Mouse (Mus musculus): ENCODE data around the gene Efhb. TPM values are rescaled to one million over a fixed set of nuclear protein-coding genes. Genes with fewer than 3 reads are reported as not detected.

Efhb gene
- polyA plus RNA-seq, 1 experiment from 2014 or later = 0.46 TPM

DNA sequence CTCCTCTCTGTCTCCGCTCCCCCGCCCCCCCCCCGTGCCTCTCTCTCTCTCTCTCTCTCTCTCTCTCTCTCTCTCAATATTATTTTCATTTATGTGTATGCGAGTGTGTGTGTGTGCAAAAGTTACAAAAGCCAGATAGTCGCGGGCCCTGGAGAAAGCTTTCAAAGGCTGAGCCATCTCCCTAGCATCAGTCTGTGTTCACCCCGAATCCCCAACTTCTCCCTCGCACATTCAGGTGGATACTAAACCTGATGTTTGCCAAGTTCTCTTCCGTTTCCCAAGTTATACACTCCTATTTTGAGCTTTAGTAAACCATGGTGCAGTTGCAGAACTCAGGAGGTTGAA lies 347 bp upstream of the Efhb start:
- Histone ChIP-seq H3K4me3 (peak overlapping the region; percentile 43), H3K27ac (no peak overlapping the region), H3K9me3 (replicated peaks) (no peaks in the 10 kb centered on the region), H3K4me2 (peak overlapping the region; percentile 68), H3K4me1 (peaks cover 12% of the 10 kb centered on the region), H3K9ac (peak overlapping the region; percentile 62; the same call in 1 of the 2 replicates), H3K36me3 (ENCODE audit: poor library complexity, severe bottlenecking) (no peaks in the 10 kb centered on the region), H3K27me3 (no peaks in the 10 kb centered on the region)
- ATAC-seq = peak; percentile 56
- 15% methylated on average over 7 of the region's 9 CpGs for WGBS

GRCm38 (mm10) chr17:53456742-53457141 lies 6.4 kb downstream of the Efhb start:
- Histone ChIP-seq H3K9ac (no peak overlapping the region), H3K9me3 (replicated peaks) (no peaks in the 10 kb centered on the region), H3K27ac (no peak overlapping the region), H3K4me1 (no peaks in the 10 kb centered on the region), H3K4me3 (no peak overlapping the region), H3K4me2 (no peak overlapping the region), H3K27me3 (no peaks in the 10 kb centered on the region), H3K36me3 (ENCODE audit: poor library complexity, severe bottlenecking) (no peaks in the 10 kb centered on the region)
- WGBS = 74% methylated on average over 1 of the region's 1 CpGs
- no peak for ATAC-seq

- WGBS = 88% methylated on average over 2 of the region's 2 CpGs
These were observed 7.0 kb downstream of the Efhb start for GRCm38 (mm10) chr17:53456152-53456551.

GRCm38 (mm10) chr17:53402689-53403306 lies 60.3 kb downstream of the Efhb start:
- no peaks in the 10 kb centered on the region for H3K36me3 ChIP-seq (ENCODE audit: poor library complexity, severe bottlenecking)
- no peak for ATAC-seq

More at GRCm38 (mm10) chr17:53456152-53456551, 7.0 kb downstream of the Efhb start:
- Histone ChIP-seq H3K4me2 (no peak overlapping the region), H3K4me1 (no peaks in the 10 kb centered on the region), H3K27me3 (no peaks in the 10 kb centered on the region), H3K9me3 (replicated peaks) (no peaks in the 10 kb centered on the region), H3K4me3 (no peak overlapping the region), H3K36me3 (ENCODE audit: poor library complexity, severe bottlenecking) (no peaks in the 10 kb centered on the region), H3K27ac (no peak overlapping the region), H3K9ac (no peak overlapping the region)
- ATAC-seq = no peak

GRCm38 (mm10) chr17:53393201-53393600 lies 69.9 kb downstream of the Efhb start:
- no peak overlapping the region for H3K27ac ChIP-seq
- no peaks in the 10 kb centered on the region for H3K36me3 ChIP-seq (ENCODE audit: poor library complexity, severe bottlenecking)
- no peak overlapping the region for H3K9ac ChIP-seq
- no peaks in the 10 kb centered on the region for H3K27me3 ChIP-seq
- no peaks in the 10 kb centered on the region for H3K9me3 ChIP-seq (replicated peaks)
- WGBS = 97% methylated on average over 2 of the region's 2 CpGs
- no peak overlapping the region for H3K4me2 ChIP-seq
- H3K4me3 ChIP-seq = no peak overlapping the region
- H3K4me1 ChIP-seq = no peaks in the 10 kb centered on the region
- no peak for ATAC-seq

More at GRCm38 (mm10) chr17:53402689-53403306, 60.3 kb downstream of the Efhb start:
- Histone ChIP-seq H3K4me2 (no peak overlapping the region), H3K9ac (no peak overlapping the region), H3K4me3 (no peak overlapping the region), H3K27me3 (no peaks in the 10 kb centered on the region), H3K9me3 (replicated peaks) (no peaks in the 10 kb centered on the region), H3K27ac (no peak overlapping the region), H3K4me1 (no peaks in the 10 kb centered on the region)
- WGBS = 48% methylated on average over 10 of the region's 10 CpGs

GRCm38 (mm10) chr17:53389507-53389906 lies 73.6 kb downstream of the Efhb start:
- 42% methylated on average over 4 of the region's 4 CpGs for WGBS
- Histone ChIP-seq H3K9ac (no peak overlapping the region), H3K27me3 (no peaks in the 10 kb centered on the region), H3K27ac (no peak overlapping the region), H3K36me3 (ENCODE audit: poor library complexity, severe bottlenecking) (no peaks in the 10 kb centered on the region), H3K9me3 (replicated peaks) (no peaks in the 10 kb centered on the region), H3K4me2 (no peak overlapping the region), H3K4me1 (no peaks in the 10 kb centered on the region), H3K4me3 (no peak overlapping the region)
- ATAC-seq = 0 out of 2 replicates have a peak, but pooled peaks have one; percentile 63

GRCm38 (mm10) chr17:53387581-53388473 lies 75.3 kb downstream of the Efhb start:
- Histone ChIP-seq H3K4me1 (no peaks in the 10 kb centered on the region), H3K4me3 (no peak overlapping the region), H3K27me3 (no peaks in the 10 kb centered on the region), H3K9me3 (replicated peaks) (no peaks in the 10 kb centered on the region), H3K4me2 (no peak overlapping the region), H3K36me3 (ENCODE audit: poor library complexity, severe bottlenecking) (no peaks in the 10 kb centered on the region), H3K9ac (no peak overlapping the region), H3K27ac (no peak overlapping the region)
- whole genome bisulfite sequencing = 53% methylated on average over 6 of the region's 6 CpGs
- ATAC-seq = peak; percentile 85; the same call in 1 of the 2 replicates

DNA sequence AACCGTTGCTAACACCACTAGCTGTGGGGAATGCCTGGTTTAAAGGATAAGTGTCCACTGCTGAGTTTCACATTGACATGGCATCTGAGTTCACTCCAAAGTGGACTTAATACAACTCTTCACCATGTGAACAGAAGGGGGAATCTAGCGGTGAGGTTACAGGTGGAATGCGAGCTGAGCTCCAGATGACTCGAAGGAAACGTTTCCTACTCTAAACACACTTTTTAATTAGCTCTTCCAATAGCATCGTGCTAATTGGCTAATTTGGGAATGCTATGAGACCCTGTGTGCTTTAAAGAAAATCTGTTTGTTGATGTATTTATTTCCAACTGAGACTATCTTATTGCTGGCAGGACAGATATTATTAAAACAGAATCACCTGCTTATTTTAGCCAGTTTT lies 76.3 kb downstream of the Efhb start:
- H3K4me3 ChIP-seq = no peak overlapping the region
- no peaks in the 10 kb centered on the region for H3K36me3 ChIP-seq (ENCODE audit: poor library complexity, severe bottlenecking)
- ATAC-seq = no peak
- H3K4me1 ChIP-seq = no peaks in the 10 kb centered on the region
- no peaks in the 10 kb centered on the region for H3K27me3 ChIP-seq
- no peaks in the 10 kb centered on the region for H3K9me3 ChIP-seq (replicated peaks)
- H3K27ac ChIP-seq = no peak overlapping the region
- H3K9ac ChIP-seq = no peak overlapping the region
- WGBS = 52% methylated on average over 6 of the region's 6 CpGs
- no peak overlapping the region for H3K4me2 ChIP-seq

DNA sequence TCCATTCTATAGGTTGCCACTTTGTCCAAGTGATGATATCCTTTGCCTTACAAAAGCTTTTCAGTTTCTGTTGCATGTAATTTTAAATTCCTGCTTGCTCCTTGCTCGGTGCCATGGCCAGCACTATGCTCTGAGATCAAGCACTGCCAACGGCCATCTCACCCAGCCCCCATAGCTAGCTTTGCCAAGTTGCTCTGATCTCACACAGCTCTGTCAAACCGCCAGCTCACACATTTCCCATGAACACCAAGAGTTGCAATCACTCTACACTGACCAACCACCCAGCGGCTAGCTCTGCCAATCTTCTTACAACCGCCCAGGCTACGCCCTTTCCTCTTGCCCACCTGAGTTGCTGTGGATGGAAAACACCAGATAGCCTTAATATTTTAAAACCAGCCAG lies 99.0 kb downstream of the Efhb start:
- H3K4me2 ChIP-seq = no peak overlapping the region
- no peaks in the 10 kb centered on the region for H3K4me1 ChIP-seq
- H3K36me3 ChIP-seq (ENCODE audit: poor library complexity, severe bottlenecking) = no peaks in the 10 kb centered on the region
- H3K27ac ChIP-seq = no peak overlapping the region
- H3K9me3 ChIP-seq (replicated peaks) = no peaks in the 10 kb centered on the region
- no peak overlapping the region for H3K4me3 ChIP-seq
- ATAC-seq = no peak
- no peak overlapping the region for H3K9ac ChIP-seq
- H3K27me3 ChIP-seq = no peaks in the 10 kb centered on the region
- 88% methylated on average over 6 of the region's 6 CpGs for WGBS

Other genes with a start within 250 kb of the Efhb start
- 84.1 and 87.4 TPM in 2 replicates for gene Rab5a, start 15.9 kb upstream of the Efhb start, polyA plus RNA-seq (2015; fragmentation: Nextera tagmentation; extraction: Ambion mirVana)
- gene Pp2d1, start 76.1 kb upstream of the Efhb start, polyA plus RNA-seq (2015; fragmentation: Nextera tagmentation; extraction: Ambion mirVana) = 0.39 and 0.47 TPM in 2 replicates
- 7.0 and 7.5 TPM in 2 replicates for gene Kat2b, start 103.5 kb upstream of the Efhb start, polyA plus RNA-seq (2015; fragmentation: Nextera tagmentation; extraction: Ambion mirVana)
- gene Sgo1, start 226.0 kb upstream of the Efhb start, polyA plus RNA-seq (2015; fragmentation: Nextera tagmentation; extraction: Ambion mirVana) = 38.4 and 48.5 TPM in 2 replicates